Mouse (Mus musculus) thymus, postnatal 0 days (tissue): ENCODE measurements around the gene Csf1. TPM values are rescaled to one million over a fixed set of nuclear protein-coding genes. Genes with fewer than 3 reads are reported as not detected.

Experiments
- DNase-seq: peaks from one replicate; pipeline ENCODE4 v3.0.0-alpha.2; 2015; ENCODE audit warnings: low spot score
- polyA plus RNA-seq: library from polyadenylated mRNA; unstranded; fragments of >200 nt; fragmentation: Nextera tagmentation; extraction: Ambion mirVana; gene quantifications from 2 replicates; pipeline ENCODE4 v1.2.1, GENCODE M21; 2015

The Csf1 gene
- polyA plus RNA-seq, 1 experiment from 2014 or later: 6.0 TPM

- no peak for DNase-seq
These were observed 23.0 kb upstream of the Csf1 start for GRCm38 (mm10) chr3:107783315-107783714.

GRCm38 (mm10) chr3:107781304-107781703, 21.0 kb upstream of the Csf1 start:
- DNase-seq: no peak

GRCm38 (mm10) chr3:107778016-107778415, 17.7 kb upstream of the Csf1 start:
- DNase-seq: no peak

- no peak for DNase-seq
These were observed 16.0 kb upstream of the Csf1 start for GRCm38 (mm10) chr3:107776295-107776694.

GRCm38 (mm10) chr3:107775736-107776135, 15.5 kb upstream of the Csf1 start:
- DNase-seq: no peak

- DNase-seq: no peak
These were observed 14.8 kb upstream of the Csf1 start for GRCm38 (mm10) chr3:107775056-107775455.

GRCm38 (mm10) chr3:107772860-107773259, 12.6 kb upstream of the Csf1 start:
- DNase-seq: no peak

GRCm38 (mm10) chr3:107769692-107770091, 9.4 kb upstream of the Csf1 start:
- no peak for DNase-seq

- no peak for DNase-seq
These were observed 8.1 kb upstream of the Csf1 start for GRCm38 (mm10) chr3:107768104-107768989.

GRCm38 (mm10) chr3:107766804-107767203, 6.5 kb upstream of the Csf1 start:
- DNase-seq: no peak

GRCm38 (mm10) chr3:107765979-107766378, 5.7 kb upstream of the Csf1 start:
- no peak for DNase-seq

- DNase-seq: no peak
These were observed 3.3 kb upstream of the Csf1 start for GRCm38 (mm10) chr3:107763552-107763951.

- DNase-seq: no peak
These were observed 1.2 kb upstream of the Csf1 start for GRCm38 (mm10) chr3:107761446-107761845.

GRCm38 (mm10) chr3:107760771-107761170, 502 bp upstream of the Csf1 start:
- no peak for DNase-seq

- DNase-seq: no peak
These were observed 1.6 kb downstream of the Csf1 start for GRCm38 (mm10) chr3:107758638-107759037.

GRCm38 (mm10) chr3:107758176-107758575, 2.1 kb downstream of the Csf1 start:
- no peak for DNase-seq

GRCm38 (mm10) chr3:107757365-107758129, 2.7 kb downstream of the Csf1 start:
- no peak for DNase-seq

- DNase-seq: no peak
These were observed 3.8 kb downstream of the Csf1 start for GRCm38 (mm10) chr3:107756481-107756866.

GRCm38 (mm10) chr3:107755702-107756480, 4.4 kb downstream of the Csf1 start:
- DNase-seq: no peak

- peak; percentile 51 for DNase-seq
These were observed 5.6 kb downstream of the Csf1 start for GRCm38 (mm10) chr3:107754632-107755031.

GRCm38 (mm10) chr3:107751607-107752006, 8.7 kb downstream of the Csf1 start:
- DNase-seq: no peak
